Mouse (Mus musculus): ENCODE measurements at regions not wholly inside any gene's neighbourhood (a gene's known extent, or its start where the extent isn't known, plus 50 kb on each side); places are given as distances from the start of the nearest gene placed in this dataset.

DNA sequence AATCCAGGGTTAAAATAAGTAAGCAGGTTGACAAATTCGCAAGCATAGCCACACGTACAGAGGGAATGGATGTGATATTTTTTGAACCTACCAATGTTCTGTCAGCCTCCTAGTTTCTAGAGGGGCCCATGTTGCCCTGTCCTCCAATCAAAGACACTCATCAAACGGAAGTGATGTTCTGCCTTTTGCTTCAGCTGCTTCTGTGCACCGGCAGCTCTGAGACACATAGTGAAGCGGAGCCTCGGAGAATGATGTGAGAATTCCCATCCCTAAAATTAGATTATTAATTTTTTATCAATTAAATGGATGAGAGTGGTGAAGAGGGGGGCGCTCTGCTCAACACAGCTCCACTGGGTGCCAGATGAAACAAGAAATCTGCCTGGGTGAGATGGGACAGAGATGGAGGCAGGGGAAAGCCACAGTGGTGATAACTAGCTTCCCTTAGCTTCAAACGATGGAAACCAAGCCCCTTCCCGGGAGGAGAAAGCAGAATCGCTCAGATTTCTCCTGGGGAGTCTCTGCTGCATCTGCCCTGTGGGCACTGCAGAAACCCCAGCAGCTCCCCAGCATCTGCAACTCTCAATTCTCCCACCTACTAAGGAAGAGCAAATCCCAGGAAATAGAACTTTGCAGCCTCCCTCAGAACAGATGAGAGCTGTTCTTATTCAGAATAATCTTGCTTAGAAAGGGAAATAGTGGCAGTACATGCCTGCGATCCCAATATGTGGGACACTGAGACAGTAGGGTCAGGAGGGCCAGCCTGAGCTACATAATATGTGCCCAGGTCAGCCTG is 391.7 kb upstream of the Clint1 start:
- Histone ChIP-seq H3K27me3 (ENCODE audit: control insufficient read depth, insufficient read depth, low read length) (no peaks in the 10 kb centered on the region), H3K4me2 (ENCODE audit: low read length) (no peak overlapping the region), H3K4me1 (ENCODE audit: control insufficient read depth, insufficient read depth, low read length) (0 out of 2 replicates have a peak, but pooled peaks cover 3% of the 10 kb centered on the region), H3K9me3 (ENCODE audit: control insufficient read depth, low read length) (no peaks in the 10 kb centered on the region), H3K27ac (replicated peaks; ENCODE audit: low read depth, low read length) (no peak overlapping the region), H3K9ac (replicated peaks; ENCODE audit: low read length) (no peak overlapping the region), H3K36me3 (ENCODE audit: control insufficient read depth, insufficient read depth, low read length) (no peaks in the 10 kb centered on the region), H3K4me3 (replicated peaks; ENCODE audit: low read depth, low read length) (no peak overlapping the region)
- DNase-seq (no peak), ATAC-seq (ENCODE audit: low FRiP score, low TSS enrichment) (no peak)
- 77% methylated on average over 11 of the region's 11 CpGs for WGBS

DNA sequence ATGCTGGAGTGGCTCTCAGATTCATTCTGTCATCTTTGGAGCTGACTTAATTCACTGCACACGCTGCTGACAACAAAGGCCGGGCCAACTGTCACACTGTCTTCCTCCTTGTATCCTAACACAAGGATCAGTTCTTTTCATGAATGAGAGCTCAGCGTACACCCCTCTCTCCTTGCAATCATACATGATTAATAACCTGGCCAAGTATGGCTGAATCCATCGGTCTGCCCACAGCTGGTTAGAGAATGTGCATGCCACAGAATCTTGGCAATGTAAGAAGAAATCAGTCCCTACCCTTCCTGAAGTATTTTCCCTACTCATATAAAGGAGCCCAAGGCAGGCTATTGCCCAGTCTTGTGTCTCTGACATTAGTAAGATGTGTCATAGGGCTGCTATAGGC is 387.4 kb upstream of the Clint1 start:
- Histone ChIP-seq H3K4me3 (replicated peaks; ENCODE audit: low read depth, low read length) (no peak overlapping the region), H3K4me2 (ENCODE audit: low read length) (no peak overlapping the region), H3K27me3 (ENCODE audit: control insufficient read depth, insufficient read depth, low read length) (no peaks in the 10 kb centered on the region), H3K9ac (replicated peaks; ENCODE audit: low read length) (no peak overlapping the region), H3K4me1 (ENCODE audit: control insufficient read depth, insufficient read depth, low read length) (0 out of 2 replicates have a peak, but pooled peaks cover 3% of the 10 kb centered on the region), H3K9me3 (ENCODE audit: control insufficient read depth, low read length) (no peaks in the 10 kb centered on the region), H3K36me3 (ENCODE audit: control insufficient read depth, insufficient read depth, low read length) (no peaks in the 10 kb centered on the region), H3K27ac (replicated peaks; ENCODE audit: low read depth, low read length) (no peak overlapping the region)
- WGBS, result 47% methylated on average over 4 of the region's 4 CpGs
- DNase-seq, result no peak
- ATAC-seq (ENCODE audit: low FRiP score, low TSS enrichment), result no peak

DNA sequence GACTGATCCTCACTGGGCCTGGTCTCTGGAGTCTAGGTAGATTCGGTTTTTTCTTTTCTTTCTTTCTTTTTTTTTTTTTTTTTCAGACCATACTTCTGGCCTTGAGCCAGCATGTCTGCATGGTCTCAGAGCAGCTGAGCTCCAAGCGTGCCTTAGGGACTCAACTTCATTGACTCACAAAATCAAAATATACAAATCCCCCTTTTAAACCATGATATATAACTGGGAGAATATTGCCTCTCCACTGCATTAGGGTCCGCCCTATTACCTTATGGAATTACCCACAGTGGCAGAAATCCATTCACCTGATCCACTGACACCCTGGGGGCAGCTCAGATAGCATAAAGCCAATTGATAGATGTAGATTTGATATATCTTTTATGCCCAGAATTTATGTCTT is 385.5 kb upstream of the Clint1 start:
- Histone ChIP-seq H3K4me2 (ENCODE audit: low read length) (no peak overlapping the region), H3K27me3 (ENCODE audit: control insufficient read depth, insufficient read depth, low read length) (no peaks in the 10 kb centered on the region), H3K9ac (replicated peaks; ENCODE audit: low read length) (no peak overlapping the region), H3K4me1 (ENCODE audit: control insufficient read depth, insufficient read depth, low read length) (no peaks in the 10 kb centered on the region), H3K9me3 (ENCODE audit: control insufficient read depth, low read length) (no peaks in the 10 kb centered on the region), H3K4me3 (replicated peaks; ENCODE audit: low read depth, low read length) (no peak overlapping the region), H3K36me3 (ENCODE audit: control insufficient read depth, insufficient read depth, low read length) (no peaks in the 10 kb centered on the region), H3K27ac (replicated peaks; ENCODE audit: low read depth, low read length) (peak overlapping the region; percentile 47; the same call in 1 of the 2 replicates)
- 33% methylated on average over 3 of the region's 3 CpGs for WGBS
- peak; percentile 56 for DNase-seq
- ATAC-seq (ENCODE audit: low FRiP score, low TSS enrichment), result no peak

DNA sequence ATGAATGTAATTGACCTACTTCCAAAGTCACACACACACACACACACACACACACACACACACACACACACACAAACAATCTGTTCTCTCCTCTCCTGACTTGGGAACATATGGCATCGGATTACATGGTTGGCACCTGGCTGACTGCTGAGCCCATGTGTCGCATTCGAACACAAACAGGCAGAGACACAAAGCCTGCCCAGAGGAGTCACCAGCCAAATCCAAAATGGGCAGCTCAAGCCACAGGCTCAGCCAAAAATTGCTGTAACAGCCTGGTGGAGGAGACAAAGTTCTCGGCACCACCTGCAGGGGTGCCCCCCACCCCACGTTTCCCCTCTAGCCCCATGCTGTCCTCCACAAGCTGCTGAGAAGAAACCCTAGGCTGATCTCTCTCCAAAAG is 379.7 kb upstream of the Clint1 start:
- H3K27me3 ChIP-seq (ENCODE audit: control insufficient read depth, insufficient read depth, low read length), result no peaks in the 10 kb centered on the region
- no peaks in the 10 kb centered on the region for H3K9me3 ChIP-seq (ENCODE audit: control insufficient read depth, low read length)
- no peaks in the 10 kb centered on the region for H3K4me1 ChIP-seq (ENCODE audit: control insufficient read depth, insufficient read depth, low read length)
- DNase-seq (peak; percentile 42), ATAC-seq (ENCODE audit: low FRiP score, low TSS enrichment) (no peak)
- no peak overlapping the region for H3K4me2 ChIP-seq (ENCODE audit: low read length)
- H3K9ac ChIP-seq (replicated peaks; ENCODE audit: low read length), result no peak overlapping the region
- H3K27ac ChIP-seq (replicated peaks; ENCODE audit: low read depth, low read length), result no peak overlapping the region
- WGBS, result 64% methylated on average over 5 of the region's 5 CpGs
- no peaks in the 10 kb centered on the region for H3K36me3 ChIP-seq (ENCODE audit: control insufficient read depth, insufficient read depth, low read length)
- H3K4me3 ChIP-seq (replicated peaks; ENCODE audit: low read depth, low read length), result no peak overlapping the region

DNA sequence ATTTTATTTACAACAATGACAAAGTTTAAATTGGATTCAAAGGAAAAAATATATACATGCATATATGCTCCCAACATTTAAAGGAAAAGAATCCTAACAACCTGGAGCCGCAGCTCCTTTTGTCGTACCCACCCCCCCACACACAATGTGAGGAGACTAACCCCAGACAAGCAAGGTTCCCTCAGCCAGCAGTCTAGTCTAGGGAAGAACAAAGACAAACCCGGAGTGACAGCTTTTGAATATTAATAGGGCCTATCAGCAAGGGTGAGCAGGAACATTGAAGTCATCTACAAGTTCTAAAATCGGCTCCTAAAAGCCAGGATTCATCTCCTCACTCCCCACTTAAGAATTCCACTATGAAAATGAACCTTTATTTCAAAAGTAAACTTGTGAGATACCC is 374.9 kb upstream of the Clint1 start:
- WGBS, result 34% methylated on average over 4 of the region's 4 CpGs
- ATAC-seq (ENCODE audit: low FRiP score, low TSS enrichment) (no peak), DNase-seq (peak; percentile 21)
- no peak overlapping the region for H3K27ac ChIP-seq (replicated peaks; ENCODE audit: low read depth, low read length)
- H3K9me3 ChIP-seq (ENCODE audit: control insufficient read depth, low read length), result no peaks in the 10 kb centered on the region
- no peaks in the 10 kb centered on the region for H3K36me3 ChIP-seq (ENCODE audit: control insufficient read depth, insufficient read depth, low read length)
- H3K4me3 ChIP-seq (replicated peaks; ENCODE audit: low read depth, low read length), result no peak overlapping the region
- H3K4me1 ChIP-seq (ENCODE audit: control insufficient read depth, insufficient read depth, low read length), result no peaks in the 10 kb centered on the region
- H3K27me3 ChIP-seq (ENCODE audit: control insufficient read depth, insufficient read depth, low read length), result no peaks in the 10 kb centered on the region
- H3K9ac ChIP-seq (replicated peaks; ENCODE audit: low read length), result no peak overlapping the region
- no peak overlapping the region for H3K4me2 ChIP-seq (ENCODE audit: low read length)

DNA sequence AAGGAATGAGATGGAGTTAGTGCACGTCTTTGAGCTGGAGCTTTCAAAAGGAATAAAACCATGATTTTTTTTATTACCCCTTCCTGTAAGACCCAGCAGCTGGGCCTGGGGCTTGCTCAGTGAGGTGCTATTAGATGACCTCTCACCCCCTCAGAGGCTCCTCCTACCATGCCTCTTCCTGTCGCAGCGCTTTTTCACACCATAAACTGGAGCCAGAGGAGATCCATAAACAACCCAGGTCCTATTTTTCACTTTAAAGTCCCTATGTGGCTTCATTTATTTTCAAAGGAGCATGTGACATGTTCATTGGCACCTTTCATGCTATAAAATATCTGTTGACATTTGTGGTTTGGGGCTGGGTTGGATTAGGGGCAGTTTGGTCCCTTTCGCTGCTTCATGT is 365.9 kb upstream of the Clint1 start:
- H3K36me3 ChIP-seq (ENCODE audit: control insufficient read depth, insufficient read depth, low read length), result no peaks in the 10 kb centered on the region
- no peaks in the 10 kb centered on the region for H3K9me3 ChIP-seq (ENCODE audit: control insufficient read depth, low read length)
- no peak overlapping the region for H3K4me2 ChIP-seq (ENCODE audit: low read length)
- H3K4me3 ChIP-seq (replicated peaks; ENCODE audit: low read depth, low read length), result no peak overlapping the region
- 93% methylated on average over 4 of the region's 4 CpGs for WGBS
- DNase-seq (no peak), ATAC-seq (ENCODE audit: low FRiP score, low TSS enrichment) (no peak)
- no peak overlapping the region for H3K9ac ChIP-seq (replicated peaks; ENCODE audit: low read length)
- H3K27me3 ChIP-seq (ENCODE audit: control insufficient read depth, insufficient read depth, low read length), result no peaks in the 10 kb centered on the region
- no peaks in the 10 kb centered on the region for H3K4me1 ChIP-seq (ENCODE audit: control insufficient read depth, insufficient read depth, low read length)
- no peak overlapping the region for H3K27ac ChIP-seq (replicated peaks; ENCODE audit: low read depth, low read length)

DNA sequence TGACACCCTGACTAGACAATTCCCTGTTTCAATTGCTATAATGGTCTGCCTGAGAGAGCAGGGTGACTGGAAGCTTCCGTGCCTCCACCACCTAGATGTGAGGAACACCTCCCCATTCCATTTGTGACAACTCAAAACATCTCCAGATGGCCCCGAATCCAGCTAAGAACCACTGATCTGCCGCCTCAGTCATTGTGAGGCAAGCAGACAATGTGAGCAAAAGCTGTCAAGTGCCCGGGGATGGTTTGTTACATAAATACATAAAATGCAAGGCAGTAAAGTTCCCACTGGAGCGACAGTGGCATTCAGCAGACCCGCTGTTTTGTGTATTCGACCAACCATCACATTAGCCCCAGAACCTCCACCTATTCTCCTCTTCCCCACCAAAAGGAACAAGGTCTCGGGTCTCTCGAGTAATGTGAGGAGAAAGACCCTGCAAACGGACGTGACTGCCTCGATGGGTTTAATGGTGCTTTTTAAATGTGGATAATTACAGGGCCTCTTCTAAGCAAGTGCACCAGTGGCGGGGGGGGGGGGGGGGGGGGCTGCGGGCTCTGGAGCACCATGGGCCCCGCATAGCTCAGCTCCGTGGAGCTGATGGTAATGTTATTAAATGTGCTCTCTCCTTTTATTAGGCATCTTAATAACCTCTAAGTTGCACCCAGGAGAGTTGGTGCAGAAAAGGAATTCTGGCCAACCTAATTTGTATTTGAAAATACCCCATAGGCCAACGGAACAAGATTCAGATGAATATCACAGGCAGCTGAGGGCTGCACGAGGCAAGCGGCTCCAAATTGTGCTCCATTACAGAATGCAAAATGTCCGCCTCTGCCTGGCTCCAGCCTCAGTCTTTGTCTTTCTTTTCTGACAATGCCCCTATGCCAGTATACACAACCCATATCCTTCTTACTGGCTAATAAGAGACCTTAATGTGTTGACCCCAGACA is 360.6 kb upstream of the Clint1 start:
- peak; percentile 60; the same call in 1 of the 2 replicates for ATAC-seq (ENCODE audit: low FRiP score, low TSS enrichment)
- peak; percentile 68 for DNase-seq

DNA sequence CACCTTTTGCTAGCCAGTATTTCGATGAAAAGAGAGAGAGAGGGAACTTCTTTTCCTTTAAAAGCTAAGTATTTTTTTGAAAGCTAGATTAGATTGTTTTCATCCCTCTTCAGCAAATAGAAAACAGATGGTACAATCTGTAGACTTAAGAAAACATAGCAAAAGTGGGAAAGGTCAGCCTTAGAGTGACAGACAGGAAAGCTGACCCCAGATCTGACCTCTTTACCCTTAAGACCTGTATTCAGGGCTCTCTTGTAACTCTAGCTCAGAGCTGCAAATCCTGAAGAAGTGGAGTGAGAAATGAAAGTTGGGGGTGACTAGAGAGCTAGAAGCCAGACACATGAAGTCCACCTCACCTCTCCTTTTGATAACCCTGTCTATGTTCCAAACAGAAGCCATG is 356.6 kb upstream of the Clint1 start:
- no peaks in the 10 kb centered on the region for H3K36me3 ChIP-seq (ENCODE audit: control insufficient read depth, insufficient read depth, low read length)
- no peaks in the 10 kb centered on the region for H3K4me1 ChIP-seq (ENCODE audit: control insufficient read depth, insufficient read depth, low read length)
- no peak overlapping the region for H3K27ac ChIP-seq (replicated peaks; ENCODE audit: low read depth, low read length)
- DNase-seq, result no peak
- no peak overlapping the region for H3K4me2 ChIP-seq (ENCODE audit: low read length)
- no peak overlapping the region for H3K4me3 ChIP-seq (replicated peaks; ENCODE audit: low read depth, low read length)
- WGBS, result 88% methylated on average over 1 of the region's 1 CpGs
- no peak overlapping the region for H3K9ac ChIP-seq (replicated peaks; ENCODE audit: low read length)
- no peak for ATAC-seq (ENCODE audit: low FRiP score, low TSS enrichment)
- no peaks in the 10 kb centered on the region for H3K9me3 ChIP-seq (ENCODE audit: control insufficient read depth, low read length)
- no peaks in the 10 kb centered on the region for H3K27me3 ChIP-seq (ENCODE audit: control insufficient read depth, insufficient read depth, low read length)

More for the DNA sequence above, 360.6 kb upstream of the Clint1 start:
- H3K27ac ChIP-seq (replicated peaks; ENCODE audit: low read depth, low read length), result peak overlapping the region; percentile 55
- no peaks in the 10 kb centered on the region for H3K36me3 ChIP-seq (ENCODE audit: control insufficient read depth, insufficient read depth, low read length)
- 40% methylated on average over 20 of the region's 20 CpGs for WGBS
- H3K4me3 ChIP-seq (replicated peaks; ENCODE audit: low read depth, low read length), result no peak overlapping the region
- H3K4me2 ChIP-seq (ENCODE audit: low read length), result no peak overlapping the region
- H3K4me1 ChIP-seq (ENCODE audit: control insufficient read depth, insufficient read depth, low read length), result no peaks in the 10 kb centered on the region
- no peaks in the 10 kb centered on the region for H3K27me3 ChIP-seq (ENCODE audit: control insufficient read depth, insufficient read depth, low read length)
- no peaks in the 10 kb centered on the region for H3K9me3 ChIP-seq (ENCODE audit: control insufficient read depth, low read length)
- no peak overlapping the region for H3K9ac ChIP-seq (replicated peaks; ENCODE audit: low read length)
